Mouse (Mus musculus) MEL (cell line): ENCODE results near the gene Slc7a12. TPM values are rescaled to one million over a fixed set of nuclear protein-coding genes. Genes with fewer than 3 reads are reported as not detected.

Source experiments
- DNase-seq: peaks from one replicate; pipeline ENCODE4 v3.0.0; 2011; ENCODE audit warnings: low read depth, low spot score
- H3K27ac ChIP-seq: 2 replicates; pipeline ENCODE4 v1.5.1; 2012; ENCODE audit warnings: low read depth, mild to moderate bottlenecking, control low read depth, low read length, moderate library complexity; ENCODE audit not compliant: control insufficient read depth
- H3K27me3 ChIP-seq, 2 experiments: fragments of 150-350 bp in 1 of 2; sonication (generic) in 1 of 2; 2 replicates each; pipeline ENCODE4 v1.6.1; 2012; ENCODE audit warnings: low read length in 2 of 2, mild to moderate bottlenecking in 2 of 2, improper control_type of control experiment in 1 of 2, moderate library complexity in 1 of 2; ENCODE audit not compliant: insufficient read depth in 2 of 2, control insufficient read depth in 1 of 2
- H3K36me3 ChIP-seq, 2 experiments: 2 replicates each; pipeline ENCODE4 v1.6.1; 2012 to 2014; ENCODE audit warnings: low read length in 2 of 2, improper control_type of control experiment in 1 of 2, inconsistent platforms in 1 of 2, mild to moderate bottlenecking in 1 of 2; ENCODE audit not compliant: insufficient read depth in 2 of 2, control insufficient read depth in 1 of 2
- H3K4me1 ChIP-seq, 2 experiments: fragments of 150-350 bp in 1 of 2; sonication (generic) in 1 of 2; 2 replicates each; pipeline ENCODE4 v1.6.1; 2012; ENCODE audit warnings: low read length in 2 of 2, improper control_type of control experiment in 1 of 2, mild to moderate bottlenecking in 1 of 2; ENCODE audit not compliant: insufficient read depth in 2 of 2, control insufficient read depth in 1 of 2
- H3K4me3 ChIP-seq, 2 experiments: fragments of 150-350 bp in 1 of 2; sonication (generic) in 1 of 2; 2 replicates each; pipeline ENCODE4 v1.5.1; 2012; ENCODE audit warnings: low read depth in 2 of 2, low read length in 2 of 2, mild to moderate bottlenecking in 2 of 2, moderate library complexity in 2 of 2, control low read depth in 1 of 2, improper control_type of control experiment in 1 of 2; ENCODE audit not compliant: control insufficient read depth in 1 of 2, insufficient read depth in 1 of 2
- H3K79me2 ChIP-seq: 2 replicates; pipeline ENCODE4 v1.6.1; 2012; ENCODE audit warnings: mild to moderate bottlenecking, low read length, moderate library complexity; ENCODE audit not compliant: control insufficient read depth, poor library complexity, insufficient read depth
- H3K9ac ChIP-seq: 2 replicates; pipeline ENCODE4 v1.6.1; 2012; ENCODE audit warnings: low read depth, mild to moderate bottlenecking, control low read depth, low read length, moderate library complexity; ENCODE audit not compliant: control insufficient read depth, poor library complexity, severe bottlenecking
- H3K9me3 ChIP-seq: fragments of 150-350 bp; sonication (generic); replicated peaks from 2 replicates; pipeline ENCODE4 v1.6.1; 2012; ENCODE audit warnings: mild to moderate bottlenecking, low read length, improper control_type of control experiment, moderate library complexity; ENCODE audit not compliant: insufficient read depth
- CHD1 ChIP-seq: IDR thresholded peaks from 2 replicates; pipeline ENCODE4 v1.6.1; 2012; ENCODE audit warnings: low read depth, mild to moderate bottlenecking, inconsistent platforms, low read length, improper control_type of control experiment
- CHD2 ChIP-seq: IDR thresholded peaks from 2 replicates; pipeline ENCODE4 v1.6.1; 2011; ENCODE audit warnings: low read length, improper control_type of control experiment
- CTCF ChIP-seq, 3 experiments: IDR thresholded peaks in 2 of 3; conservative IDR thresholded peaks in 1 of 3; 2 replicates each; pipeline ENCODE4 v1.5.1; 2011 to 2012; ENCODE audit warnings: low read length in 3 of 3, low read depth in 2 of 3, mild to moderate bottlenecking in 2 of 3, improper control_type of control experiment in 1 of 3, inconsistent platforms in 1 of 3, mixed read lengths in 1 of 3, moderate library complexity in 1 of 3; ENCODE audit not compliant: control insufficient read depth in 1 of 3, insufficient read depth in 1 of 3, poor library complexity in 1 of 3, severe bottlenecking in 1 of 3
- EP300 ChIP-seq, 2 experiments: IDR thresholded peaks; 2 replicates each; pipeline ENCODE4 v1.6.1; 2011; ENCODE audit warnings: improper control_type of control experiment in 2 of 2, low read length in 2 of 2, low read depth in 1 of 2, mild to moderate bottlenecking in 1 of 2
- ETS1 ChIP-seq: IDR thresholded peaks from 2 replicates; pipeline ENCODE4 v1.6.1; 2012; ENCODE audit warnings: low read depth, mild to moderate bottlenecking, inconsistent platforms, low read length, improper control_type of control experiment, moderate library complexity
- GABPA ChIP-seq: IDR thresholded peaks from 2 replicates; pipeline ENCODE4 v1.6.1; 2012; ENCODE audit warnings: low read depth, mild to moderate bottlenecking, inconsistent platforms, low read length, improper control_type of control experiment, moderate library complexity
- HCFC1 ChIP-seq: IDR thresholded peaks from 2 replicates; pipeline ENCODE4 v1.6.1; 2012; ENCODE audit warnings: low read depth, mild to moderate bottlenecking, inconsistent platforms, low read length, improper control_type of control experiment, moderate library complexity
- MAFK ChIP-seq: IDR thresholded peaks from 2 replicates; pipeline ENCODE4 v1.6.1; 2011; ENCODE audit warnings: low read depth, mild to moderate bottlenecking, low read length, improper control_type of control experiment, borderline replicate concordance
- MAX ChIP-seq: IDR thresholded peaks from 2 replicates; pipeline ENCODE4 v1.6.1; 2011; ENCODE audit warnings: low read length, improper control_type of control experiment
- MEF2A ChIP-seq: IDR thresholded peaks from 2 replicates; pipeline ENCODE4 v1.6.1; 2014; ENCODE audit warnings: low read depth, mild to moderate bottlenecking, inconsistent platforms, low read length, improper control_type of control experiment; ENCODE audit not compliant: poor library complexity, insufficient replicate concordance, severe bottlenecking; ENCODE audit errors: extremely low read depth
- MYB ChIP-seq: IDR thresholded peaks from 2 replicates; pipeline ENCODE4 v1.6.1; 2011; ENCODE audit warnings: mild to moderate bottlenecking, low read depth, low read length, improper control_type of control experiment
- MYC ChIP-seq: IDR thresholded peaks from 2 replicates; pipeline ENCODE4 v1.6.1; 2011; ENCODE audit warnings: low read depth, mild to moderate bottlenecking, low read length, improper control_type of control experiment, moderate library complexity
- NELFE ChIP-seq: IDR thresholded peaks from 2 replicates; pipeline ENCODE4 v1.6.1; 2011; ENCODE audit warnings: low read depth, low read length, improper control_type of control experiment
- NRF1 ChIP-seq: IDR thresholded peaks from 2 replicates; pipeline ENCODE4 v1.6.1; 2014; ENCODE audit warnings: low read depth, mild to moderate bottlenecking, inconsistent platforms, low read length, improper control_type of control experiment, moderate library complexity; ENCODE audit not compliant: poor library complexity, insufficient read depth, severe bottlenecking
- POLR2AphosphoS2 ChIP-seq: IDR thresholded peaks from 2 replicates; pipeline ENCODE4 v1.6.1; 2011; ENCODE audit warnings: low read length, improper control_type of control experiment
- RAD21 ChIP-seq: IDR thresholded peaks from 2 replicates; pipeline ENCODE4 v1.6.1; 2011; ENCODE audit warnings: mild to moderate bottlenecking, low read depth, low read length, improper control_type of control experiment
- RCOR1 ChIP-seq: IDR thresholded peaks from 2 replicates; pipeline ENCODE4 v1.6.1; 2012; ENCODE audit warnings: low read depth, mild to moderate bottlenecking, inconsistent platforms, low read length, improper control_type of control experiment
- SIN3A ChIP-seq: IDR thresholded peaks from 2 replicates; pipeline ENCODE4 v1.6.1; 2012; ENCODE audit warnings: low read length, improper control_type of control experiment, inconsistent platforms
- TAL1 ChIP-seq: IDR thresholded peaks from 2 replicates; pipeline ENCODE4 v1.6.1; 2012; ENCODE audit warnings: mild to moderate bottlenecking, inconsistent platforms, low read length, moderate library complexity, mixed read lengths
- TBP ChIP-seq: IDR thresholded peaks from 2 replicates; pipeline ENCODE4 v1.8.0; 2011; ENCODE audit warnings: low read depth, low read length, improper control_type of control experiment
- TCF12 ChIP-seq: IDR thresholded peaks from 2 replicates; pipeline ENCODE4 v1.6.1; 2014; ENCODE audit warnings: low read depth, mild to moderate bottlenecking, inconsistent platforms, low read length, improper control_type of control experiment, moderate library complexity
- UBTF ChIP-seq: IDR thresholded peaks from 2 replicates; pipeline ENCODE4 v1.6.1; 2012; ENCODE audit warnings: low read depth, mild to moderate bottlenecking, inconsistent platforms, low read length, improper control_type of control experiment, moderate library complexity, borderline replicate concordance; ENCODE audit not compliant: insufficient read depth
- USF1 ChIP-seq: IDR thresholded peaks from 2 replicates; pipeline ENCODE4 v1.6.1; 2014; ENCODE audit warnings: low read depth, mild to moderate bottlenecking, inconsistent platforms, low read length, improper control_type of control experiment, moderate library complexity
- ZKSCAN1 ChIP-seq: IDR thresholded peaks from 2 replicates; pipeline ENCODE4 v1.6.1; 2012; ENCODE audit warnings: low read depth, mild to moderate bottlenecking, inconsistent platforms, low read length, improper control_type of control experiment, moderate library complexity
- ZMIZ1 ChIP-seq: IDR thresholded peaks from 2 replicates; pipeline ENCODE4 v1.6.1; 2012; ENCODE audit warnings: low read depth, mild to moderate bottlenecking, inconsistent platforms, low read length, improper control_type of control experiment, moderate library complexity
- ZNF384 ChIP-seq: IDR thresholded peaks from 2 replicates; pipeline ENCODE4 v1.6.1; 2012; ENCODE audit warnings: low read depth, mild to moderate bottlenecking, inconsistent platforms, low read length, improper control_type of control experiment
- polyA plus RNA-seq, 2 experiments: library from polyadenylated mRNA; stranded (reverse) in 1 of 2; unstranded in 1 of 2; fragments of >175 nt in 1 of 2; fragments of >200 nt in 1 of 2; gene quantifications; 2 replicates each; pipeline versions ENCODE4 v1.2.1 to v1.2.4; 2012; ENCODE audit warnings: low replicate concordance in 2 of 2, low read depth in 1 of 2; ENCODE audit not compliant: insufficient read length in 2 of 2, insufficient read depth in 1 of 2, missing spikeins in 1 of 2
- total RNA-seq: library from RNA; depleted of rRNA; stranded (reverse); fragments of 300-350 nt; gene quantifications from 2 replicates; pipeline ENCODE4 v1.2.3, GENCODE M21; 2012

Slc7a12 gene
- total and polyA plus RNA-seq, 3 experiments: not detected

DNA sequence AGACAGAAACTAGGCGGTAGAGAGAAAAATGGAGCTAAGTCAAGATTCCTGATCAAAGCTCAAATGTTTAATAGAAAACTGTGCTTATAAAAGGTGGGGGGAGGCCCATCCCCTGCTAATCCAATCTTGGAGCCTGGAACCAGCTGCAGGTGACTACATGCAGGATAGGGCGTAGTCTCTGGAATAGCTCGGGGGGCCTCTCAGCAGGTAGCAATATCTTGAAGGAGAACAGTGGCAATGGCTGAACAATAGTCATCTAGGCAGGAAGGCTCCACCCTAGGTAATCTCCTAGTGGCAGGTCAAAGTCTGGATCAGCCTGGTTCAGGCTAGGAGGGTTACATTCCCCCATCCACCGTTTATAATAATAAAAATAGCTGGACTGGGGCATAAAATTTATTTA is 34.5 kb upstream of the Slc7a12 start:
- Histone ChIP-seq H3K9ac (no peak overlapping the region), H3K36me3 (no peaks in the 10 kb centered on the region)

DNA sequence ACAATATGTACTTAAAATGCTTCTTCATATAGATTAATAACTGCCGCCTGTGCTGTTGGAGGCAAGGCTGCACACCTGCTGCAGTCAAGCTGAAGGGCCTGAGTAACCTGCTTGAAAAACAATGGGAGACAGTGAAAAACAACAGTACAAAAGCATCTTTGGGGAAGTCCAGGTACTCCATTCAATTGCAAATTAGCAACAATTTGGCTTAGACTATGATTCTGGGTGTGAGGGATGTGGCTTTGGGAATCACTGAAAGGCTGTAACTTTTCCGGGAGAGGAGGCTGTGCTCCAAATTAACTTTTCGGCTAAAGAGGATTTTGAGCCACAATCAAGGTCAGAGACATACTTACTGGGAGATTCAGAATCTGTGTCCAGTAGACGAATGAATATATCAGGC is 33.8 kb upstream of the Slc7a12 start:
- H3K79me2 ChIP-seq: no peaks in the 10 kb centered on the region
- DNase-seq: no peak
- TF ChIP-seq MYB (no peak), CHD2 (no peak), USF1 (no peak), RCOR1 (no peak), RAD21 (no peak), MYC (no peak), ZMIZ1 (no peak), NRF1 (no peak), SIN3A (no peak), CTCF (IDR thresholded peaks at IDR 0.05 in 2 of 3, conservative IDR thresholded peaks at IDR 0.05 in 1 of 3; ENCODE audit: control insufficient read depth in 1 of 3, insufficient read depth in 1 of 3, low read depth in 2 of 3, low read length in 3 of 3, poor library complexity in 1 of 3, severe bottlenecking in 1 of 3) (no peak), UBTF (no peak), TAL1 (no peak)
- H3K9ac ChIP-seq: no peak overlapping the region
- H3K27me3 ChIP-seq: no peaks in the 10 kb centered on the region
- H3K36me3 ChIP-seq: no peaks in the 10 kb centered on the region
- H3K9me3 ChIP-seq: no peaks in the 10 kb centered on the region
- no peaks in the 10 kb centered on the region for H3K4me1 ChIP-seq
- no peak overlapping the region for H3K4me3 ChIP-seq
- H3K27ac ChIP-seq: no peak overlapping the region

More for the DNA sequence above, 34.5 kb upstream of the Slc7a12 start:
- Histone ChIP-seq H3K27me3 (no peaks in the 10 kb centered on the region), H3K79me2 (no peaks in the 10 kb centered on the region), H3K4me3 (no peak overlapping the region), H3K27ac (no peak overlapping the region), H3K9me3 (no peaks in the 10 kb centered on the region), H3K4me1 (no peaks in the 10 kb centered on the region)
- TF ChIP-seq ZKSCAN1 (no peak), HCFC1 (no peak), NELFE (no peak), TBP (no peak), MYC (no peak), RCOR1 (no peak), MEF2A (no peak), ZNF384 (no peak), POLR2AphosphoS2 (no peak), MAX (no peak), EP300 (IDR thresholded peaks at IDR 0.05; ENCODE audit: low read depth in 1 of 2, low read length in 2 of 2) (no peak), RAD21 (no peak), UBTF (no peak), CHD1 (no peak), TCF12 (no peak), MAFK (no peak), TAL1 (no peak), CTCF (IDR thresholded peaks at IDR 0.05 in 2 of 3, conservative IDR thresholded peaks at IDR 0.05 in 1 of 3; ENCODE audit: control insufficient read depth in 1 of 3, insufficient read depth in 1 of 3, low read depth in 2 of 3, low read length in 3 of 3, poor library complexity in 1 of 3, severe bottlenecking in 1 of 3) (no peak), ETS1 (no peak), GABPA (no peak)
- no peak for DNase-seq
